Mouse (Mus musculus): ENCODE measurements at regions not wholly inside any gene's neighbourhood (a gene's known extent, or its start where the extent isn't known, plus 50 kb on each side); places are given as distances from the start of the nearest gene placed in this dataset.
A peak's percentile ranks its signal among the peaks of the same experiment; 100 is the strongest.

- WGBS = 81% methylated on average over 6 of the region's 6 CpGs
- no peak overlapping the region for H3K4me2 ChIP-seq
- ATAC-seq (ENCODE audit: low read depth) = no peak
- H3K36me3 ChIP-seq = no peaks in the 10 kb centered on the region
- no peaks in the 10 kb centered on the region for H3K9me3 ChIP-seq
- no peaks in the 10 kb centered on the region for H3K4me1 ChIP-seq (replicated peaks)
- H3K27ac ChIP-seq (replicated peaks) = no peak overlapping the region
- H3K9ac ChIP-seq = no peak overlapping the region
- no peaks in the 10 kb centered on the region for H3K27me3 ChIP-seq
- H3K4me3 ChIP-seq = no peak overlapping the region
Measured at GRCm38 (mm10) chr6:93417625-93418024, 474.3 kb upstream of the Adamts9 start.

DNA sequence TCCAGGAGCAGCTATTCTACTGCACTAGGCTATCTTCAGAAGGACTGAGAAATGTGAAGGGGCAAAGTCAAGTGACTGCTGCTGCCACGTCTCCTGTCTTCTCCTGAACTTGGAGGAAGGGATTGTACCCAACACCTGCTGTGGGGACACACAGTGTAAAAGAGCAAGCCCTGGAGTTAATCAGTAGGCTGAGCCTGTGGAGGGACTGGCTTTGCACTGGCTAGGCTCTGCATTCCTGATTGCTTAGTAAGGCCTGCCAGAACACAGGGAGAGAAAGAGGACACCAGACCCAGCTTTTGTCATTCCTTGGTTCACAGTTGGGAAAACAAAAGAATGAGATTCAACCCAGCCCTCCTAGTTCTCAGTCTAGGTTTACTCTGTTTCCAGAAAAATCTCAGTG, 472.7 kb upstream of the Adamts9 start:
- no peaks in the 10 kb centered on the region for H3K36me3 ChIP-seq
- WGBS = 43% methylated on average over 1 of the region's 1 CpGs
- no peak for ATAC-seq (ENCODE audit: low read depth)

DNA sequence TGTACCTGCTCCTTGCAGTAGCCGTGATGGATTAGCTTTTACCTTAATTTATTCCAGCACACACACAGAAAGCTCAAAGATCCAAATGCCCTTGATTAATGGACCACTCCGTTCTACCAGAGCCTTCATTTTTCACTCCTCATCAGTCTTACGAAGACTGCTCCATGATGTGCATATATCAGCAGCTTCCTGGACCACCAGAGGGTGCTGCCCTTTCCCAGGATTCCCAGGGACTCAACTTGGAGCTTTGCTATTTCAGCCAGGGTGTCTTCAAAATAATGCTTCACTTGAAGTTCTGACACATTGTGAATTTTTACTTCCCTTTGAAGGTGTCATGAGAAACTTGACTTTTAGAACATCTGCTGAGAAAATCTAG, 467.8 kb upstream of the Adamts9 start:
- 49% methylated on average over 3 of the region's 3 CpGs for WGBS
- Histone ChIP-seq H3K4me3 (no peak overlapping the region), H3K36me3 (no peaks in the 10 kb centered on the region), H3K9ac (no peak overlapping the region), H3K27ac (replicated peaks) (no peak overlapping the region), H3K27me3 (no peaks in the 10 kb centered on the region), H3K4me1 (replicated peaks) (peaks cover 9% of the 10 kb centered on the region; the same call in 1 of the 2 replicates), H3K4me2 (no peak overlapping the region), H3K9me3 (no peaks in the 10 kb centered on the region)
- ATAC-seq (ENCODE audit: low read depth) = no peak

More for the DNA sequence above, 472.7 kb upstream of the Adamts9 start:
- no peak overlapping the region for H3K9ac ChIP-seq
- no peaks in the 10 kb centered on the region for H3K9me3 ChIP-seq
- no peaks in the 10 kb centered on the region for H3K27me3 ChIP-seq
- H3K4me2 ChIP-seq = no peak overlapping the region
- no peak overlapping the region for H3K4me3 ChIP-seq
- H3K4me1 ChIP-seq (replicated peaks) = 0 out of 2 replicates have a peak, but pooled peaks cover 3% of the 10 kb centered on the region
- no peak overlapping the region for H3K27ac ChIP-seq (replicated peaks)

GRCm38 (mm10) chr6:93410416-93411076, 467.3 kb upstream of the Adamts9 start:
- no peak overlapping the region for H3K27ac ChIP-seq (replicated peaks)
- H3K4me3 ChIP-seq = no peak overlapping the region
- WGBS = 28% methylated on average over 5 of the region's 5 CpGs
- H3K9me3 ChIP-seq = no peaks in the 10 kb centered on the region
- H3K4me2 ChIP-seq = no peak overlapping the region
- H3K4me1 ChIP-seq (replicated peaks) = peaks cover 9% of the 10 kb centered on the region; the same call in 1 of the 2 replicates
- no peaks in the 10 kb centered on the region for H3K36me3 ChIP-seq
- no peak for ATAC-seq (ENCODE audit: low read depth)
- no peak overlapping the region for H3K9ac ChIP-seq
- H3K27me3 ChIP-seq = no peaks in the 10 kb centered on the region

- 87% methylated on average over 2 of the region's 2 CpGs for WGBS
- Histone ChIP-seq H3K4me1 (replicated peaks) (peaks cover 26% of the 10 kb centered on the region), H3K4me3 (no peak overlapping the region), H3K36me3 (no peaks in the 10 kb centered on the region), H3K9me3 (no peaks in the 10 kb centered on the region), H3K4me2 (no peak overlapping the region), H3K27me3 (no peaks in the 10 kb centered on the region), H3K27ac (replicated peaks) (no peak overlapping the region), H3K9ac (no peak overlapping the region)
- no peak for ATAC-seq (ENCODE audit: low read depth)
Measured at GRCm38 (mm10) chr6:93398551-93398950, 455.3 kb upstream of the Adamts9 start.

- Histone ChIP-seq H3K4me2 (no peak overlapping the region), H3K9ac (no peak overlapping the region), H3K4me1 (replicated peaks) (peaks cover 26% of the 10 kb centered on the region), H3K36me3 (no peaks in the 10 kb centered on the region), H3K9me3 (no peaks in the 10 kb centered on the region), H3K4me3 (no peak overlapping the region), H3K27me3 (no peaks in the 10 kb centered on the region), H3K27ac (replicated peaks) (0 out of 2 replicates have a peak overlapping the region, but pooled peaks have one; percentile 33)
- ATAC-seq (ENCODE audit: low read depth) = no peak
- WGBS = 16% methylated on average over 5 of the region's 5 CpGs
Measured at GRCm38 (mm10) chr6:93397074-93397473, 453.8 kb upstream of the Adamts9 start.

GRCm38 (mm10) chr6:93395952-93396351, 452.7 kb upstream of the Adamts9 start:
- ATAC-seq (ENCODE audit: low read depth) = no peak
- H3K9ac ChIP-seq = no peak overlapping the region
- H3K4me1 ChIP-seq (replicated peaks) = peaks cover 26% of the 10 kb centered on the region
- peak overlapping the region; percentile 33; the same call in 1 of the 2 replicates for H3K27ac ChIP-seq (replicated peaks)
- 26% methylated on average over 7 of the region's 7 CpGs for WGBS
- H3K4me3 ChIP-seq = no peak overlapping the region
- H3K4me2 ChIP-seq = no peak overlapping the region
- H3K27me3 ChIP-seq = no peaks in the 10 kb centered on the region
- H3K9me3 ChIP-seq = no peaks in the 10 kb centered on the region
- no peaks in the 10 kb centered on the region for H3K36me3 ChIP-seq

GRCm38 (mm10) chr6:93395296-93395695, 452.0 kb upstream of the Adamts9 start:
- H3K4me3 ChIP-seq = no peak overlapping the region
- no peak overlapping the region for H3K9ac ChIP-seq
- H3K27me3 ChIP-seq = no peaks in the 10 kb centered on the region
- H3K9me3 ChIP-seq = no peaks in the 10 kb centered on the region
- peaks cover 26% of the 10 kb centered on the region for H3K4me1 ChIP-seq (replicated peaks)
- ATAC-seq (ENCODE audit: low read depth) = no peak; the same call in 1 of the 2 replicates
- no peak overlapping the region for H3K27ac ChIP-seq (replicated peaks)
- no peak overlapping the region for H3K4me2 ChIP-seq
- H3K36me3 ChIP-seq = no peaks in the 10 kb centered on the region
- WGBS = 24% methylated on average over 6 of the region's 6 CpGs

DNA sequence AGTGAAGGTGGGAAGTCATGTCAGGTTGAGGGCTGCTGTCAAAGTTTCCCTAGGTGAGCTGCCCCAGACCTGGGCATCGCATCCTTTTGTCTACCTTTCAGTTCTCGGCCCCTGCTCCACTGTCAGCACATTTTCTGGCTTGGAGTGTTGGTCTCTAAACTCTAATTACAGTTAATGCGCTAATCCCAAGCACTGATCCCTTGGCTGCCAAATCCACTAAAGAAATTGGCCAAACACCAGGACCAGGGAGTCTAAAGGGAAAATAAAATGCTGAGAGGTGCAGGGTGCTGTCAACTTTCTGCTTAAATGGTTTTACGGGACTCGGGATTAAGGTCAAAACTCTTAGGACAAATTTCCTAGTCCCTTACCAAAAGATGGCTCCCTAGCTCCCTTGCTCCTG, 450.3 kb upstream of the Adamts9 start:
- no peak overlapping the region for H3K4me3 ChIP-seq
- 92% methylated on average over 5 of the region's 5 CpGs for WGBS
- H3K27ac ChIP-seq (replicated peaks) = no peak overlapping the region
- no peak overlapping the region for H3K9ac ChIP-seq
- no peak overlapping the region for H3K4me2 ChIP-seq
- H3K36me3 ChIP-seq = no peaks in the 10 kb centered on the region
- H3K27me3 ChIP-seq = no peaks in the 10 kb centered on the region
- H3K4me1 ChIP-seq (replicated peaks) = peaks cover 26% of the 10 kb centered on the region
- no peak for ATAC-seq (ENCODE audit: low read depth)
- no peaks in the 10 kb centered on the region for H3K9me3 ChIP-seq

GRCm38 (mm10) chr6:93392402-93392801, 449.1 kb upstream of the Adamts9 start:
- H3K36me3 ChIP-seq = no peaks in the 10 kb centered on the region
- H3K4me3 ChIP-seq = no peak overlapping the region
- ATAC-seq (ENCODE audit: low read depth) = no peak
- no peak overlapping the region for H3K4me2 ChIP-seq
- peaks cover 26% of the 10 kb centered on the region for H3K4me1 ChIP-seq (replicated peaks)
- H3K27me3 ChIP-seq = no peaks in the 10 kb centered on the region
- no peak overlapping the region for H3K9ac ChIP-seq
- no peaks in the 10 kb centered on the region for H3K9me3 ChIP-seq
- no peak overlapping the region for H3K27ac ChIP-seq (replicated peaks)
- WGBS = 91% methylated on average over 6 of the region's 6 CpGs

GRCm38 (mm10) chr6:93391166-93391565, 447.9 kb upstream of the Adamts9 start:
- Histone ChIP-seq H3K9me3 (no peaks in the 10 kb centered on the region), H3K36me3 (no peaks in the 10 kb centered on the region), H3K27me3 (no peaks in the 10 kb centered on the region), H3K4me2 (no peak overlapping the region), H3K4me3 (no peak overlapping the region), H3K9ac (no peak overlapping the region), H3K27ac (replicated peaks) (no peak overlapping the region), H3K4me1 (replicated peaks) (peaks cover 16% of the 10 kb centered on the region)
- no peak for ATAC-seq (ENCODE audit: low read depth)
- WGBS = 44% methylated on average over 5 of the region's 5 CpGs

DNA sequence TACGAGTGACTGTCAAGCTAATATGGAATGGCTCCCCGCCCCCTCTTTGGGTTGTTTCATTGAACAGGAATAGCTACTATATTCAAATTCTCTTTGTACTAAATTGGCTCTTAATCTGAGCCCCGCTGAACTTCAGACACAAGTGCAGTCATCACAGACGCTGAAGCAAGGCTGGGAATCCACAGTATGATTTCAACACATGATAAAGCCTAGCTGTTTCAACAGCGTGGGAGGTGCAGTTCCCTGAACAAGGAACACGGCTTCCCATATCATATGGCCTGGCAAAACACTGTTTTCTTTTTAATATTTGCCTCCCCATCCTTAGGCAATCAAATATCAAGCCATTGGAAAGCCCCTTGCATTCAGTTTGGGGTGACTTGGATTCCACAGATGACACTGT, 428.0 kb upstream of the Adamts9 start:
- no peak overlapping the region for H3K9ac ChIP-seq
- no peaks in the 10 kb centered on the region for H3K27me3 ChIP-seq
- WGBS = 87% methylated on average over 6 of the region's 6 CpGs
- H3K36me3 ChIP-seq = no peaks in the 10 kb centered on the region
- H3K9me3 ChIP-seq = no peaks in the 10 kb centered on the region
- ATAC-seq (ENCODE audit: low read depth) = no peak
- H3K27ac ChIP-seq (replicated peaks) = no peak overlapping the region
- no peaks in the 10 kb centered on the region for H3K4me1 ChIP-seq (replicated peaks)
- no peak overlapping the region for H3K4me2 ChIP-seq
- H3K4me3 ChIP-seq = no peak overlapping the region

DNA sequence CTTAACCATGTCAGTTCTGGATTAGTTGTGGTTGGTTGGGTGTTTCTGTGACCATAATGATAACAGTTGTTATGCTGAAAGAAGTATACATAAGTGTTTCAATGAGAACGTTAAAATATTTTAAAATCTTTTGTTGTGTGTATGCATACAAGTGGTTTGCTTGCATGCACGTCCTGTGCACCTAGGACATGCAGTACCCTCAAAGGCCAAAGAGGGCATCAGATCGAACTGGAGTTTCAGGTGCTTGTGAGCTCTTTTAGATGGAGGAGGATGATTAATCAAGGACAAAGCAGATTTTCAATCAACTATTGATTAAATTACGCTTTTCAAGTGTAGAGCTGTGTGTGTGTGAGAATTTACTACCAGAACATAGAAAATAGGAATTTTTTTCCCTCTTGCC, 420.6 kb upstream of the Adamts9 start:
- Histone ChIP-seq H3K4me1 (replicated peaks) (no peaks in the 10 kb centered on the region), H3K4me2 (no peak overlapping the region), H3K9me3 (no peaks in the 10 kb centered on the region), H3K27ac (replicated peaks) (no peak overlapping the region), H3K9ac (no peak overlapping the region), H3K4me3 (no peak overlapping the region), H3K36me3 (no peaks in the 10 kb centered on the region), H3K27me3 (no peaks in the 10 kb centered on the region)
- WGBS = 65% methylated on average over 4 of the region's 4 CpGs
- ATAC-seq (ENCODE audit: low read depth) = no peak

Measured in neural tube, embryonic 13.5 days (tissue).